Mouse (Mus musculus) cerebellum, postnatal 10 days (tissue): ENCODE data around the gene Tex14.
"Not testable (repeated sequence)": the region's sequence is repeated elsewhere in the genome, so short reads cannot be mapped to it uniquely, and the experiment has no call there.

Experiments
- DNase-seq, 2 experiments: peaks; one replicate each; pipeline ENCODE4 v3.0.0; 2021; ENCODE audit warnings: mixed read lengths in 2 of 2

Tex14 gene

DNA sequence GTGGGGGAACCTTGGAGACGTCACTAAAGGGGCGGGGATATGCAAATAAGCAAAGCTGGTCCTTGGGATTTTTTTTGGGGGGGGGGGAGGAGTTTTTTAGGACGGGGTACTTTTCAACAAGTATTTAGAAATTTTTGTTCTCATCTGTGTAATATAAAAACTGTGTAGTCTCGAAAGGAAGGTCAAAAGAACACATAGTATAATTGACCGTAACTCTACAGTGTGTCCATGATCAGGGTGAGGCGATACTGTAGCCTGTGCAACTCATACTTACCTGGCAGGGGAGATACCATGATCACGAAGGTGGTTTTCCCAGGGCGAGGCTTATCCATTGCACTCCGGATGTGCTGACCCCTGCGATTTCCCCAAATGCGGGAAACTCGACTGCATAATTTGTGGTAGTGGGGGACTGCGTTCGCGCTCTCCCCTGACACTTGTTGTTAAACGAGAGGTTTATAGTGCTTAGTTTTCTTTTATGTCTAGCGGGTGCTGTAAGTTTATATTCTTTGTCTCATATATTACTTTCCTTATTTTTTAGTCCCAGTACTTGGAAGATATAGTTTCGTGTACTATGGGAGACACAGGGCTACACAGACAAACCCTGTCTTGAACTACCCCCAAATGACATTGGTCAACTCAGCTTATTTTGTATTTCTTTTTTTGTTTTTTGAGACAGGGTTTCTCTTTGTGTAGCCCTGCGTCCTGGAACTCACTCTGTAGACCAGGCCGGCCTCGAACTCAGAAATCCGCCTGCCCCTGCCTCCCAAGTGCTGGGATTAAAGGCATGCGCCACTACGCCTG lies 21.8 kb downstream of the Tex14 start:
- peak; percentile 92 to 93 for DNase-seq

- DNase-seq, result no peak
Observed at GRCm38 (mm10) chr11:87427273-87428050, 22.6 kb downstream of the Tex14 start.

DNA sequence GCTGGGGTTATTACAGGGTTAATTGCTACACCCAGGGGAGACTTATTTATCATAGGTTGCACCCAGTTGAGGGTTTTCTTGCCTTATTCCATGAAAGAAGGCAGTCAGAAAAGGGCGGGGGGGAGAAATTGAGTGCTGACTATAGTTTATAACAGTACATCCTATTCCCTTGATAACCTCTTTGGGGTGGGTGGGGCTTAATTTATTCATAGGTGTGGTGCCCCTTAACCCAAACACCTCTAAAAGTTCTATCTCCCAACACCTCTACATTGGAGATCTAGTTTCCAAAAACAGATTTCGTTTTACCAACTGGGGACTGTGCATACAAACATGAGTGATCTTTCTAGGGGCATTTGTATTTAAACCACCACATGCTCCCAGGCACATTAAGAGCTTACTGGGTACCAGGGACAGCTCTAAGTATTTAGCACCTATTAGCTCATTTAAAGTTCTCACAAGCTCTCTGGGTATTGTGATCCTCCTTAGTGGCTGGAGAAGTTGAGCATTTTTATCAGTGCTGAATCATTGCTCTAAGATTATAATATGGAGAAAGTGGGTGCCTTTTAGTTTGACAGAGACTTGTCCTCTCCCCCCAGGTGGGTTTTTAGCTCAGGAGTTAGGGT lies 23.3 kb downstream of the Tex14 start:
- DNase-seq, result no peak

GRCm38 (mm10) chr11:87429363-87429762 lies 24.5 kb downstream of the Tex14 start:
- DNase-seq, result no peak

DNA sequence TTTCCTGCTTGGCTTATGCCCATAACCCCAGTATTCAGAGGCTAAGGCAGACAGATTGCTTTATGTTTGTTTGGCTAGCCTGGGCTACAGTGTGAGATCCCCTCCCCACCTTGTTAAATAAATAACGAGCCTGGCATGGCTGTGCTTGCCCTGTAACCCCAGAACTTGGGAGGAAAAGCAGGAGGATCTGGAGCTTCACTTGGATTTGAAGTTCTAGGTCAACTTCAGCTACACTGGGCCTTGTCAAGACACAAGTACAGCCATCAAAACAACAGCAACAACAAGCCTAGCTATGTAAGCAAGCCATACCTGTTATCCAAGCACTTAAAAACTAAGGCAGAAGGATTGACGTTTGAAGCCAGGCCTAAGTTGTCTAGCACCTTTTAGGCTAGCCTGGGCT lies 25.5 kb downstream of the Tex14 start:
- no peak for DNase-seq

GRCm38 (mm10) chr11:87431813-87432212 lies 26.9 kb downstream of the Tex14 start:
- not testable (repeated sequence) for DNase-seq

DNA sequence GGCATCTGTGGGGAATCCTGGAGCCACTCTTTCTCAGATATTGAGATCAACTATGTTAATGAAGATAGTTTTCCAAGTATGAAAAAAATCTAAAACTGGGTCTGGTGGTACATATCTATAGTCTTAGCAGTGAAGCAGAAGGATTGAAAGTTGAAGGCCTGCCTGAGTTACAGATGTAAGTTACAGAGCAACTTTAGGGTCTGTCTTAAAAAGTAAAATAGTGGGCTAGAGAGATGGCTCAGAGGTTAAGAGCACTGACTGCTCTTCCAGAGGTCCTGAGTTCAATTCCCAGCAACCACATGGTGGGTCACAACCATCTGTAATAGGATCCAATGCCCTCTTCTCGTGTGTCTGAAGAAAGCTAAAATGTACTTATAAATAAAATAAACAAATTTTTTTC lies 27.6 kb downstream of the Tex14 start:
- no peak for DNase-seq

DNA sequence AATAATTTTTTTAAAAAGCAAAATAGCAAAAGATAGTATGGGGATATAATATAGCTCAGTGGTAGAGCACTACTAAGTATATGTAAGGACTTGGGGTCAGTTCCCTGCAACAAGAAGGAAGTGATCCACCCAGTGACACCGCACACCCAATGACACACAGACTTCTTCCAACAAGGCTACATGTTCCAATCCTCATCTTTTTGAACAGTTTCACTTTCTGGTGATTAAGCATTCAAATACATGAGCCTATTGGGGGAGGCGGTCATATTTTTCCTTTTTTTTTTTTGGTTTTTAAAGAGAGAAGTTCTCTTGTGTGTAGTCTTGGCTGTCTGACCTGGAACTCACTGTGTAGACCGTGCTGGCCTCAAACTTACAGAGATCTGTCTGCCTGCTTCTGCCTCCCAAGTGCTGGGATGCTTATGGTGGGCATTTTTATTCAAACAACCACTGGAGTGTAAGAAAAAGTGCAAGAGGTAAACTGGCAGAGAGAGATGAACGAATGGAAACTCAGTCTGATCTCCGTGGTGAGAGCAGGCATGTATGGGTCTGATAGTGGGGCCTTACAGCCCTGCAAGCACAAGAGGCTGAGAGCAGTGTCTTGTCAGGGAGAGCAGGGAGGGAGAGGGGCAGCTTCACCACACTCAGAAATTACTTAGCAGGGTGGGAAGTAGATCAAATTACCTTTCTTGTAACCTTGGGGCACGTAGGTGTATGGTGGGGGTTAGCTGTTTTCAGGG lies 28.2 kb downstream of the Tex14 start:
- no peak for DNase-seq

DNA sequence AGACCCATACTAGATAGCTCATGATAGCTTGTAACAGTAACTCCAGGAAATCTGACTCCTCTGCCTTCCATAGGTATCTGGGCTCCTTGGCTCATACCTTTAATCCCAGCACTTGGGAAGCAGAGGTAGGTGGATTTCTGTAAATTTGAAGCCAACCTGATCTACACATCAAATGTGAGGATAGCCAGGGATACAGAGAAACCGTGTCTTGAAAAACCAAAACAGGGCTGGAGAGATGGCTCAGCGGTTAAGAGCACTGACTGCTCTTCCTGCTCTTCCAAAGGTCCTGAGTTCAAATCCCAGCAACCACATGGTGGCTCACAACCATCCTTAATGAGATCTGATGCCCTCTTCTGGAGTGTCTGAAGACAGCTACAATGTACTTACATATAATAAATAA lies 30.2 kb downstream of the Tex14 start:
- DNase-seq, result not testable (repeated sequence)

GRCm38 (mm10) chr11:87436326-87437232 lies 31.7 kb downstream of the Tex14 start:
- no peak for DNase-seq

DNA sequence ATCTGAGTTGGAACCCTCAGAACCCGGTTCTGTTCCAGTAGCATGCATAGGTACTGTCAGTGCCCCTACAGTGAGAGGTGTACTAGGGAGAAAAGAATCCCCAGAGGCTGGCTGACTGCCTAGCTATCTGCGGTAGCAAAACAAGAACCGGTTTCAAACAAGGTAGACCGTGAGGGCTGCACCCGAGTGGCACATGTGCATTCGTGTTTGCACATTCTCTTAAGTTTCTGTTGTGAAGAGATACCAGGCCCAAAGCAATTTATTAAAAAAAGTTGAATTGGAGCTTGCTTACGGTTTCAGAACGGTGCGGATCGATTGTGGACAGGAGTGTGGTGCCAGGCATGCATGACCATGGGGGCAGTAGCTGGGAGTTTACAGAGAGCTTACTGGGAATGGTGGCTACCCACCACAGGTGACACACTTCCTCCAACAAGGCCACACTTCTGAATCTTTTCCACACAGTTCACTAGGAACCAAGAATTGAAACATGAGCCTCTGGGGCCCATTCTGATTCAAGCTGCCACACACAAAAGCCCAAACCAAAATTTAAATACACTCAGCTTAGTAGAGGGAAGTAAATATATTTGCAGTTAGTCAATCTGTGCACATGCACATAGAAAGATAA lies 35.0 kb downstream of the Tex14 start:
- DNase-seq, result no peak

- peak; percentile 83 to 88 for DNase-seq
Observed at GRCm38 (mm10) chr11:87442643-87443372, 37.9 kb downstream of the Tex14 start.

DNA sequence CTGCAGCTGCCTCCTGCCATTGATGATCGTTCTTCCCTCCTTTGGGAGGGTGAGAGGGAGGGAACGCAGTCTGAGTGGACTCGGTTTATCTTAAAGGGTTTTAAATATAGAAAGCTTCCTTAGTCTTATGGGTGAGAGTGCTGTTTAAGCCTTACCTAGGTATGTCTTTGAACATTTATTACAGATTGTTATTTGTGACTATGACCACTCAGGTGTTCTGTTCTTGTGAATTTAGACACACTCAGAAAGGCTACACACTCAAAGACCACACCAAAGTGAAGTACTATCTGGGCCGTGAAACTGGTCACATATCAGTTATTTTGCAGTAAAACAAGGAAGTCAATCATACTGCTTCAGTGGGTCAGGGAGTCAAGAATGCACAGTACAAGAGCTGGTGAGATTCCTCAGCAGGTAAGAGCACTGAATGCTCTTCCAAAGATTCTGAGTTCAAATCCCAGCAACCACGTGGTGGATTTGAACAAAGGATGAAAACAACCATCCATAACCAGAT lies 38.6 kb downstream of the Tex14 start:
- DNase-seq, result peak; percentile 74 to 81

- not testable (repeated sequence) for DNase-seq
Observed at GRCm38 (mm10) chr11:87444056-87444455, 39.2 kb downstream of the Tex14 start.

- peak; percentile 47 to 50 for DNase-seq
Observed at GRCm38 (mm10) chr11:87444735-87445428, 40.0 kb downstream of the Tex14 start.

DNA sequence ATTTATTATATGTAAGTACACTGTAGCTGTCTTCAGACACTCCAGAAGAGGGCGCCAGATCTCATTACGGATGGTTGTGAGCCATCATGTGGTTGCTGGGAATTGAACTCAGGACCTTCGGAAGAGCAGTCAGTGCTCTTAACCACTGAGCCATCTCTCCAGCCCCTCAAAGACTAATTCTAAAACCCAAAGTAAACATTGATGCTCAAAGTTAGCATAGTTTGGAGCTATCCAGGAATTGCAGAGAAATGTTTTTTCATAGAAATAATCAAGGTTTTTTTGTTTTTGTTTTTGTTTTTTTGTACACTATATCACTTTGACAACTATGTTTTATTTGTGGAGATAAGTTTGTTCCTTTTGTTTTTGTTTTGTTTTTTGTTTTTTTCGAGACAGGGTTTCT lies 40.7 kb downstream of the Tex14 start:
- DNase-seq, result not testable (repeated sequence)

DNA sequence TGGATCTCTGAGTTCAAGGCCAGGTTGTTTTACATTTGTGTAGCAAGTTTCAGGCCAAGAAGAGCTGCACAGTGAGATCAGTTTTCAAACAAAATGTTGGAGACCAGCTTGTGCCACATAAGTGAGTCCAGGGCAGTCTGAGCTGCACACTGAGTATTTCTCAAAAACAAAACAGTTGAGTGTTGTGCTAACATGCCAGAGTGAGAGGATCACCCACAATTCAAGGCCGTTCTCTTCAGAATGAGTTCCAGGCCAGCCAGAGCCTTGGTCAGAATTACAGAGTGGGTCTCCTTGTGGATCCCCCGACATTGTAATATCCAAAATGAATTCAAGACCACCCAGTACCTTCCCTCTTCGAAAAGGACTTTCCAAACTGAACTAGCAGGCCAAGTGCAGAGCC lies 41.3 kb downstream of the Tex14 start:
- no peak for DNase-seq

- no peak for DNase-seq
Observed at GRCm38 (mm10) chr11:87447429-87447828, 42.6 kb downstream of the Tex14 start.

DNA sequence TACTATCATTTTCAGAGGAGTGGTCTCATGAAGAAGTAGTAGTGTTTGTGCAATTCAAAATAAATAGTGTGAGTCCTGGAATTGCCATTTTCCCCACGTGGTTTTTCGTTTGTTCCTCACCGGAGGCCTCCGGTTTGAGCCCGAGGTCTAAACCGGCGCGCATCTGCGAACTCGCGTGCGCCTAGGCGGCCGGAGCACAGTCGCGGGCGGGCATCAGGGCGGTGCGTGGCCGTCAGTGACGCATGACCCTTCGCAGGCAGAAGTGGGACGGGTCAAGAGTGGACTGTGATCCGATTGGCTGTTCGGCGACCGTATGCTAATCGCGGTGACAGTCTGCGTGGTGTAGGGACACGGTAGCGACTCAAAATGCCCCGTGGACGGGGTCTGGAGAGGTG lies 43.2 kb downstream of the Tex14 start:
- DNase-seq, result peak; percentile 92 to 96
